Mouse (Mus musculus) cortical plate, adult 2 months (tissue): ENCODE data around the gene Artn. TPM values are rescaled to one million over a fixed set of nuclear protein-coding genes. Genes with fewer than 3 reads are reported as not detected.
A peak's percentile ranks its signal among the peaks of the same experiment; 100 is the strongest.

ENCODE experiments used
- H3K27ac ChIP-seq: fragments of 200-500 bp; 2 replicates; pipeline ENCODE4 v1.5.1; 2012; ENCODE audit warnings: low read length, control low read depth, inconsistent platforms; ENCODE audit not compliant: insufficient read depth
- H3K4me1 ChIP-seq: fragments of 200-500 bp; 2 replicates; pipeline ENCODE4 v1.6.1; 2011; ENCODE audit warnings: low read length; ENCODE audit not compliant: control insufficient read depth, insufficient read depth
- H3K4me3 ChIP-seq: fragments of 200-500 bp; 2 replicates; pipeline ENCODE4 v1.5.1; 2011; ENCODE audit warnings: mild to moderate bottlenecking, low read length, control low read depth; ENCODE audit not compliant: insufficient read depth
- CTCF ChIP-seq: fragments of 200-500 bp; IDR thresholded peaks from 2 replicates; pipeline ENCODE4 v1.5.1; 2011; ENCODE audit warnings: mild to moderate bottlenecking, control low read depth, low read length; ENCODE audit not compliant: insufficient read depth; ENCODE audit errors: extremely low read depth
- POLR2A ChIP-seq: fragments of 200-500 bp; IDR thresholded peaks from 2 replicates; pipeline ENCODE4 v1.6.1; 2011; ENCODE audit warnings: mild to moderate bottlenecking, low read length, control low read depth; ENCODE audit not compliant: insufficient read depth; ENCODE audit errors: extremely low read depth
- polyA plus RNA-seq: library from polyadenylated mRNA; depleted of rRNA; stranded (reverse); fragments of >200 nt; gene quantifications from 2 replicates; pipeline ENCODE4 v1.2.3, GENCODE M21; 2012; rRNA removed

Gene Artn
- polyA plus RNA-seq, 1 experiment = 0.65 TPM

DNA sequence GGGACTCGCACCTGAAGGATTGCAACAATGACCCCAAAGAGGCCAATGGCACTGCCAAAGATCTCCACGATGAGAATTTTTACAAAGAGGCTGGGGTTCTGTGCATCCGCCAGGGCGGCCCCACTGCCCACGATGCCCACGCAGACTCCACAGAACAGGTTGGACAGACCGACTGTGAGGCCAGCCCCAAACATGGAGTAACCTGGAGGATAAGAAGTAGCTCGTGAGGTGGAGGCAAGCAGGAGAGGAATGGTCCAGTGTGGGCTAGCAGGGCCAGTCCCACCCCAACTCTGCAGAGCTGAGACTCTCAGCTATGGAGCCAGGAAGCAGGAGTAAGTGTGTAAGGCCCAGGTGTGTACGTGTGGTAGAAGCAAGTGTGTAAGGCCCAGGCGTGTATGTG lies 44.5 kb downstream of the Artn start:
- H3K27ac ChIP-seq = no peak overlapping the region
- H3K4me1 ChIP-seq = peaks cover 6% of the 10 kb centered on the region
- TF ChIP-seq CTCF (no peak), POLR2A (no peak)
- peak overlapping the region; percentile 47; the same call in 1 of the 2 replicates for H3K4me3 ChIP-seq

DNA sequence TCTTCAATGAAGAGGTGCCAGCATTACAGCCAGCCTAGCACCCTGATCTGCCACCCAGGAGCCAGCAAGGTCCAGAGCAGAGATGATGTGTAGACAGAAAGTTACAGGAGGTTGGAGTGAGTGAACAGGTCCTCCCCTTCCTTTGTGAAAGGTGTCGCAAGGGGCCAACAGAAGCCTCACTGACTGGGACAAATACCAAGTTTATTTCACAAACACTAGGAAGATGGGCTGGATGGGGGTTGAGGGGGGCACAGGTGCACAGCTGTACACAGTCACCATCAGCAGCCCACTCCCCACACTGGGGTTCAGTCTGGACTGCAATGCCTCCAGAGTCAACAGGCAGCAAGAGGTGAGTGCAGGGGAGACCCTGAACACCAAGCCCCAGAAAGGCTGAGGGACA lies 45.4 kb downstream of the Artn start:
- TF ChIP-seq POLR2A = no peak
- Histone ChIP-seq H3K4me3 (peak overlapping the region; percentile 92; the same call in 1 of the 2 replicates), H3K27ac (no peak overlapping the region), H3K4me1 (peaks cover 6% of the 10 kb centered on the region)

- TF ChIP-seq POLR2A (peak; percentile 60; the same call in 1 of the 2 replicates), CTCF (no peak)
- H3K4me3 ChIP-seq = peak within 1 kb of the TSS; percentile 92
- peak within 1 kb of the TSS; percentile 48 for H3K27ac ChIP-seq
- peaks cover 6% of the 10 kb centered on the region for H3K4me1 ChIP-seq
These were observed 46.6 kb downstream of the Artn start, which contains the start of gene B4galt2 for GRCm38 (mm10) chr4:117882701-117883691. Gene B4galt2, minus strand, starts transcription at chr4:117883487.

DNA sequence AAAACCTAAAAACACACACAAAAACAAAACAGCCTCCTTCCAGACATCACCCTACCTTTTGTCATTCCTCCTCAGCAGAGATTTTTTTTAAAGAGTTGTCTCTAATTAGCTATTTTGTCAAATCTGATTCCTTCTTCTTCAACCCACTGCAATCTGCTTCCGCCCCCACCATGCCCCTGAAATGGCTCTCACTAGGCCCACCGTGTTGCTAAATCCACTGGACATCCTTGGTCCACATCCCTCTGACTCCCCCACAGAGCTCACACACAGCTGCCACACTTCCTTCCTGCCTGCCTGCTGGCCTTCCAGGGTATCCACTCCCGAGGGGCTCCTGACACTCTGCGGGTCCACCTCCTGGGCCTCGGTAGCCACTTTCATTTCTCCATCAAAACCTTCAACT lies 50.9 kb downstream of the Artn start:
- H3K4me1 ChIP-seq = no peaks in the 10 kb centered on the region; the same call in 1 of the 2 replicates
- H3K27ac ChIP-seq = no peak overlapping the region
- TF ChIP-seq POLR2A (no peak), CTCF (no peak)
- H3K4me3 ChIP-seq = no peak overlapping the region

DNA sequence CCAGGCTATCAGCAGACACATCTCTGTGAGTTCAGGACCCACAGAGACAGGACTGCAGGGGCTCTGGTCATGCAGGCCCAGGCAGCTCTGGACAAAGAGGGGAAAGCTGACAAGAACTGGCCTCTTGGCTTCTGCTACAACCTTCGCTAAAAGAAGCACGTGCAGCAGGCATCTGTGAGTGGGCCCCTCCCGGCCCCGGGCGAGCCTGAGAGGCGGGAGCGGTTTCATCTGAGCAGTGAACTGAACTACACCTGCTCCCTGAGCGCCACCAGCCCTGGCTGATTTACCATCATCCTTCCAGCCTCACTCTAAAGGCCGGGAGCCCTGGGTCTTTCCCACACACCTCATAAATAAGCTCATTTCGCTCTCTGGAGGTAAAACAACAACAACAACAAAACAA lies 51.3 kb downstream of the Artn start:
- no peak for TF ChIP-seq CTCF
- no peak for TF ChIP-seq POLR2A
- no peak overlapping the region for H3K4me3 ChIP-seq
- no peak overlapping the region for H3K27ac ChIP-seq
- H3K4me1 ChIP-seq = no peaks in the 10 kb centered on the region; the same call in 1 of the 2 replicates

Other genes starting within 250 kb of the Artn start
- gene Dmap1, start 247.5 kb downstream of the Artn start, polyA plus RNA-seq = 48.0 and 49.6 TPM in 2 replicates
- gene Gm12845, start 205.4 kb downstream of the Artn start, polyA plus RNA-seq = not detected in 2 replicates
- not detected in 2 replicates for gene Klf17, start 164.1 kb downstream of the Artn start, polyA plus RNA-seq
- gene Slc6a9, start 95.3 kb downstream of the Artn start, polyA plus RNA-seq = 50.6 and 56.0 TPM in 2 replicates
- 1.4 and 2.1 TPM in 2 replicates for gene Ccdc24, start 57.2 kb downstream of the Artn start, polyA plus RNA-seq
- gene B4galt2, start 46.3 kb downstream of the Artn start, polyA plus RNA-seq = 119 and 122 TPM in 2 replicates
- gene Atp6v0b, start 42.4 kb downstream of the Artn start, polyA plus RNA-seq = 800 and 801 TPM in 2 replicates
- gene Dph2, start 37.7 kb downstream of the Artn start, polyA plus RNA-seq = 13.8 and 14.4 TPM in 2 replicates
- gene Ipo13, start 14.8 kb downstream of the Artn start, polyA plus RNA-seq = 124 and 127 TPM in 2 replicates
- gene St3gal3, start 205.2 kb upstream of the Artn start, polyA plus RNA-seq = 52.3 and 55.8 TPM in 2 replicates